Mouse (Mus musculus) kidney, postnatal 0 days (tissue): ENCODE data around the gene Lyl1. TPM values are rescaled to one million over a fixed set of nuclear protein-coding genes. Genes with fewer than 3 reads are reported as not detected.

Source experiments
- ATAC-seq: fragments of 200-750 bp; cut with Nextera tagmentation; replicated peaks from 2 replicates; pipeline ENCODE4 v1.8.0; 2017; ENCODE audit warnings: low read depth, moderate number of reproducible peaks, moderate TSS enrichment, moderate library complexity; ENCODE audit not compliant: low FRiP score
- DNase-seq: peaks from one replicate; pipeline ENCODE4 v3.0.0-alpha.2; 2016; ENCODE audit warnings: low spot score
- H3K27ac ChIP-seq: fragments of 300-500 bp; sonication (generic); 2 replicates; pipeline ENCODE4 v1.5.1; 2014; ENCODE audit warnings: mild to moderate bottlenecking
- H3K27me3 ChIP-seq: fragments of 300-500 bp; sonication (generic); 2 replicates; pipeline ENCODE4 v1.6.1; 2014; ENCODE audit warnings: low read length, mixed read lengths; ENCODE audit not compliant: insufficient read depth
- H3K36me3 ChIP-seq: fragments of 300-500 bp; sonication (generic); 2 replicates; pipeline ENCODE4 v1.6.1; 2014; ENCODE audit warnings: low read length, mixed read lengths; ENCODE audit not compliant: insufficient read depth
- H3K4me1 ChIP-seq: fragments of 300-500 bp; sonication (generic); replicated peaks from 2 replicates; pipeline ENCODE4 v1.6.1; 2014; ENCODE audit warnings: antibody characterized with exemption, low read length, mixed read lengths; ENCODE audit not compliant: insufficient read depth
- H3K4me2 ChIP-seq: fragments of 300-500 bp; sonication (generic); 2 replicates; pipeline ENCODE4 v1.6.1; 2014; ENCODE audit warnings: mild to moderate bottlenecking, low read length, moderate library complexity, mixed read lengths
- H3K4me3 ChIP-seq: fragments of 300-500 bp; sonication (generic); replicated peaks from 2 replicates; pipeline ENCODE4 v1.5.1; 2014; ENCODE audit warnings: low read depth, low read length
- H3K9ac ChIP-seq: fragments of 300-500 bp; sonication (generic); 2 replicates; pipeline ENCODE4 v1.6.1; 2014; ENCODE audit warnings: low read depth, low read length
- H3K9me3 ChIP-seq: fragments of 300-500 bp; sonication (generic); replicated peaks from 2 replicates; pipeline ENCODE4 v1.6.1; 2016; ENCODE audit warnings: low read length, inconsistent platforms, mixed read lengths
- CTCF ChIP-seq: IDR thresholded peaks from 2 replicates; pipeline ENCODE4 v1.5.1; 2016; ENCODE audit warnings: antibody characterized with exemption, low read depth, mild to moderate bottlenecking, moderate library complexity
- WGBS: fragments of 180-500 bp; shearing (Covaris S2); extraction: QIAGEN DNeasy Blood & Tissue Kit; methylation state at CpG from one replicate; pipeline ENCODE4 v1.1.7; 2014; 5-methylcytosine and 5-hydroxymethylcytosine counted together
- polyA plus RNA-seq: library from polyadenylated mRNA; unstranded; fragments of >200 nt; fragmentation: Nextera tagmentation; extraction: Ambion mirVana; gene quantifications from 2 replicates; pipeline ENCODE4 v1.2.1, GENCODE M21; 2015

The Lyl1 gene
- polyA plus RNA-seq, 1 experiment from 2014 or later, result 6.1 TPM

DNA sequence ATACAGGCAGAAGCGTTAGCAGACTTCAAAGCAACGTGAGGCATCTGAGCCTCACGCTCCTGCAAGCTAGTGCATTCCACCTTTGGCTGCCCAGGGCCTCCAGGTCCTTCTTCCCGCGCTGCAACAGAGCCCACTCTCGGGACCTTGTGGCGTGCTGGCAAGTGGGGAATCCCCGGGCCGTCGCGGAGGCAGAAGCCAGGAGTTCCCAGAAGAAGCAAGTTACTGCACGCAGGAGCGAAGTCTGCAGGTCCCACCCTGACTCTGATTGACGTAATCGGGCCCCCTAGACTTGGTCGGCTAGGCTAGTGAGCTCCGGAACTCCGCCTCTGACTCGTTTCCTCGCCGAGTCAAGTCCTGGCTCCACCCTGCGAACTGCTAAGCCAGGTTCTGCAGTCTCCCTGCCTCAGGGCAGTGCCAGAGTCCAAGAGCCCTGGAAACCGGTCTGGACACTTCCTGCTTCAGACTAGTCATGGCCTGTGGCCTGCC, 44.6 kb upstream of the Lyl1 start:
- H3K9me3 ChIP-seq, result no peaks in the 10 kb centered on the region
- peak overlapping the region; percentile 62 for H3K9ac ChIP-seq
- peak overlapping the region; percentile 33 for H3K4me3 ChIP-seq
- TF ChIP-seq CTCF, result no peak
- no peaks in the 10 kb centered on the region for H3K36me3 ChIP-seq
- H3K4me2 ChIP-seq, result peak overlapping the region; percentile 68
- H3K27me3 ChIP-seq, result no peaks in the 10 kb centered on the region
- DNase-seq (peak; percentile 91), ATAC-seq (peak; percentile 79)
- peak overlapping the region; percentile 93 for H3K27ac ChIP-seq
- H3K4me1 ChIP-seq, result peaks cover 40% of the 10 kb centered on the region
- WGBS, result 3% methylated on average over 23 of the region's 23 CpGs

DNA sequence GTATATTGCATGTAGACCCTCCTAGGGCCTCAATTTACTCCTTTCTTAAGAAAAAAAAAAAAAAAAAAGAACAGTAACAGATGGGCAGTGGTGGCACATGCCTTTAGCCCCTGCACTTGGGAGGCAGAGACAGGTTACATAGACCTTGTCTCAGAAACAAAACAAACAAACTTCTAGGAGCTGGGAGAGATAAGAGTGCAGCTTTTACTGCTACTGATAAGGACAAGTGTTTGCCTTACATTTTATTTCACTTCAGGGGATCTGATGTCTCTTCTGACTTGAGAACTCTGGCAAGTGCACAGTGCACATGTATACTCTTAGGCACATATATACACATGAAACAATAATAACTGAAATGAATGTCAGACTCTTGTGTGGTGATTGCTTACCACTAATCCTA, 44.1 kb upstream of the Lyl1 start:
- ATAC-seq (no peak), DNase-seq (no peak)
- Histone ChIP-seq H3K9me3 (no peaks in the 10 kb centered on the region), H3K36me3 (no peaks in the 10 kb centered on the region), H3K9ac (peak overlapping the region; percentile 62; the same call in 1 of the 2 replicates), H3K27ac (peak overlapping the region; percentile 93), H3K4me3 (peak overlapping the region; percentile 33), H3K4me2 (peak overlapping the region; percentile 68), H3K4me1 (peaks cover 40% of the 10 kb centered on the region), H3K27me3 (no peaks in the 10 kb centered on the region)
- TF ChIP-seq CTCF, result no peak

- no peaks in the 10 kb centered on the region for H3K9me3 ChIP-seq
- no peaks in the 10 kb centered on the region for H3K27me3 ChIP-seq
- peaks cover 40% of the 10 kb centered on the region for H3K4me1 ChIP-seq
- no peak overlapping the region for H3K4me3 ChIP-seq
- no peak overlapping the region for H3K9ac ChIP-seq
- ATAC-seq (no peak), DNase-seq (no peak)
- no peak for TF ChIP-seq CTCF
- 58% methylated on average over 4 of the region's 4 CpGs for WGBS
- peak overlapping the region; percentile 68; the same call in 1 of the 2 replicates for H3K4me2 ChIP-seq
- peak overlapping the region; percentile 93 for H3K27ac ChIP-seq
- H3K36me3 ChIP-seq, result no peaks in the 10 kb centered on the region
These were observed 43.6 kb upstream of the Lyl1 start for GRCm38 (mm10) chr8:84657680-84658079.

DNA sequence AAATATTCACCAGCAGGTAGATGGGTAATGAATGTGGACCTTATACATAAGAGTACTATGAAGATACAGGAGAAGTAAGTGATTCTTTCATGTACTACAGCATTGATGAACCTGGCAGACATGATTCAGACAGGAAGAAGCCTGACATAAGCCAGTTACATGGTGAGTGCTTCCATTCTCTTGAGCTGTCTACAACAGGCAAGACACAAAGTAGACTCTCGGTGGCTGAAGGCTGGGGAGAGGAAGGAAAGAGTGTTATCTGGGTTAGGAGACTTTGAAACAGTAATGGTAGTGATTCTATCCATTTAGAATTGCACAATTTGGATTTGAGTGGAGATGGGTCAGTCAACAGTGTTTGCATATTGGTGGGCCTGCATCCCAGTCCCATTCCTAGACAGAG, 42.3 kb upstream of the Lyl1 start:
- 67% methylated on average over 1 of the region's 1 CpGs for WGBS
- Histone ChIP-seq H3K9me3 (no peaks in the 10 kb centered on the region), H3K4me3 (no peak overlapping the region), H3K4me1 (peaks cover 47% of the 10 kb centered on the region), H3K9ac (no peak overlapping the region), H3K27ac (peak overlapping the region; percentile 95), H3K4me2 (no peak overlapping the region), H3K36me3 (no peaks in the 10 kb centered on the region), H3K27me3 (no peaks in the 10 kb centered on the region)
- ATAC-seq (no peak), DNase-seq (no peak)
- no peak for TF ChIP-seq CTCF

DNA sequence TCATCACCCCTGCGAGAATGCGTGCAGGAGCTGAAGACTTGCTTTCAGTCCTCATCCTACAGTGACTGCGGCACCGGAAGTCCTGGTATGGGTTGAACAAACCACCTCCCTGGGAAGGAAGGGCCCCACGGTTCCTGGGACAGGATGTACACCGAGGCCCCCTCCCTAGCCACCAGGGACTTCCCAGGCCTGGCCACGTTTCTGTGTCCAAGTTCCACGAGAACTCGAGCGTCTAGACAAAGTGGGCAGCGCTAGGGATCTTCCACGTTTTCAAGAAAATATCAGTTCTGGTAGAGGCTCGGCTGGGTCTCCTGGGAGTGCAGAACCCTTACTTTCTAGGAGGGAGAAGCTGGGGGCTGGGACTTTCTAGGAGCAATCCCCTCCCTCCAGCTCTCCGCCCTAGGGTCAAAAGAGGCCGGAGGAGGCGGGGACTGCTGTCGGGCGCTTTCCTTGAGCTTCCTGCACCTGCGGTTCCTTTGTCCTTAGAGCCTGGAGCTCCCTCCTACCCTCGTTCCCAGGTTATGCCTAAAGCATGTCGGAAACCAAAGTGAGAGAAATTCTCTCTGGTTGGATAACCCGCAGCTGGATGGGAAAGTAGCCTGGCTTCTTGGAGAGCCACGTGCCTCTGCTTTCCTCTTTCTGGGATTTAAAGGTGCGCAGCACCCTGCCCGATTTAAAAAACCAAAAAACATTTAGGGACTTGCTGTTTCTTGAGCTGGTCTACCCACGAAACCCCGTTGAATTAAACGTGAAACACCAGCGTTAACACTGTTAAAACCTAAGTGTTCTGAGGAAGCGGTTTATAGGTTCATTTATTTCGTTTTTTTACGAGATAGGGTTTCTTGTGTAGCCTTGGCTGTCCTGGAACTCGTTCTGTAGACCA, 41.1 kb upstream of the Lyl1 start:
- no peaks in the 10 kb centered on the region for H3K36me3 ChIP-seq
- no peak for TF ChIP-seq CTCF
- 2% methylated on average over 33 of the region's 33 CpGs for WGBS
- H3K4me1 ChIP-seq, result peaks cover 46% of the 10 kb centered on the region
- H3K4me2 ChIP-seq, result peak overlapping the region; percentile 80
- H3K9me3 ChIP-seq, result no peaks in the 10 kb centered on the region
- H3K4me3 ChIP-seq, result peak overlapping the region; percentile 86
- no peaks in the 10 kb centered on the region for H3K27me3 ChIP-seq
- ATAC-seq (no peak), DNase-seq (peak; percentile 85)
- peak overlapping the region; percentile 90 for H3K9ac ChIP-seq
- H3K27ac ChIP-seq, result peak overlapping the region; percentile 95

DNA sequence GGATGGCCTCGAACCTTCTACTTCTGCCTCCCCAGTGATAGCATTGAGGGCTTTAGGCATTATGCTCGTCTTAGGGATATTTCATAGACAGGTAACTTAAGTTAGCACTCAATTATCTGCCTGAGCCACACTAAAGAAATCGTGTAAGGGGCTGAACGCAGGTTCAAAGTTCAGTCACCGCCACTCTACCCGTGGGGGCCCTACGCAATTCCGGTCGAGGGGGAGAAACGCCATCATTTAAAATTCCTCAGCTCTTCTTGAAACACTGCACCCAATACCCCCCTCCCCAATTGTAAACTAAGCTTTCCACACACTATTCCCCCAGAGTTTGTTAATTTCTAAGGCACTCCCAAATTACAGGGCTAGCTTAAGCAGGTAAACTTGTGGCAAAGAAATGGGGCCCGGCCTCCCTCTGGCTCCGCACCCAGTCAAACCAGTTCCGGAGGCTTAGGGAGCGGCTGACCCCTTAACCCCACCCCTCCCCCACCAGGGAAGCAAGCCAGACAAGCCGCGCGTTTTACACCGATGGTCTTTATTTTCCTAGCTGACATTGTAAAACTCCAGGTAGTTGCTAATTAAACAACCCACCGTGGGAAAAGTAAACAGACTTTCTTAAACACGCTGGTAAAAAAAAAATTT, 40.3 kb upstream of the Lyl1 start:
- H3K27ac ChIP-seq, result peak overlapping the region; percentile 95
- no peak for TF ChIP-seq CTCF
- H3K4me3 ChIP-seq, result peak overlapping the region; percentile 86
- no peaks in the 10 kb centered on the region for H3K36me3 ChIP-seq
- no peaks in the 10 kb centered on the region for H3K9me3 ChIP-seq
- H3K27me3 ChIP-seq, result no peaks in the 10 kb centered on the region
- ATAC-seq (no peak), DNase-seq (peak; percentile 64)
- WGBS, result 1% methylated on average over 20 of the region's 20 CpGs
- H3K4me1 ChIP-seq, result peaks cover 46% of the 10 kb centered on the region
- H3K4me2 ChIP-seq, result peak overlapping the region; percentile 80
- peak overlapping the region; percentile 90 for H3K9ac ChIP-seq
